Mouse (Mus musculus) testis, adult 2 months (tissue): ENCODE results near the gene Parg. TPM values are rescaled to one million over a fixed set of nuclear protein-coding genes. Genes with fewer than 3 reads are reported as not detected.

Experiments used
- H3K27ac ChIP-seq: fragments of 200-500 bp; 2 replicates; pipeline ENCODE4 v1.5.1; 2012; ENCODE audit warnings: low read depth, low read length; ENCODE audit not compliant: control insufficient read depth, insufficient read depth
- H3K27me3 ChIP-seq: fragments of 200-500 bp; 2 replicates; pipeline ENCODE4 v1.6.1; 2012; ENCODE audit warnings: mild to moderate bottlenecking, low read length, moderate library complexity; ENCODE audit not compliant: control insufficient read depth, insufficient read depth
- H3K36me3 ChIP-seq: fragments of 200-500 bp; 2 replicates; pipeline ENCODE4 v1.6.1; 2012; ENCODE audit warnings: mild to moderate bottlenecking, low read length; ENCODE audit not compliant: control insufficient read depth, insufficient read depth
- H3K4me1 ChIP-seq: fragments of 200-500 bp; 2 replicates; pipeline ENCODE4 v1.6.1; 2012; ENCODE audit warnings: low read length; ENCODE audit not compliant: control insufficient read depth, insufficient read depth
- H3K4me3 ChIP-seq: fragments of 200-500 bp; 2 replicates; pipeline ENCODE4 v1.5.1; 2012; ENCODE audit warnings: low read depth, mild to moderate bottlenecking, low read length, moderate library complexity, mixed read lengths; ENCODE audit not compliant: control insufficient read depth
- CTCF ChIP-seq: fragments of 200-500 bp; IDR thresholded peaks from 2 replicates; pipeline ENCODE4 v1.5.1; 2012; ENCODE audit warnings: low read depth, mild to moderate bottlenecking, inconsistent platforms, low read length, moderate library complexity; ENCODE audit not compliant: control insufficient read depth, insufficient read depth, insufficient replicate concordance
- POLR2A ChIP-seq: fragments of 200-500 bp; IDR thresholded peaks from 2 replicates; pipeline ENCODE4 v1.6.1; 2012; ENCODE audit warnings: low read depth, mild to moderate bottlenecking, inconsistent platforms, low read length, moderate library complexity; ENCODE audit not compliant: control insufficient read depth
- polyA plus RNA-seq: library from polyadenylated mRNA; depleted of rRNA; stranded (reverse); fragments of >200 nt; gene quantifications from 2 replicates; pipeline ENCODE4 v1.2.3, GENCODE M21; 2012

The Parg gene
- polyA plus RNA-seq, 1 experiment, result 7.6 TPM

DNA sequence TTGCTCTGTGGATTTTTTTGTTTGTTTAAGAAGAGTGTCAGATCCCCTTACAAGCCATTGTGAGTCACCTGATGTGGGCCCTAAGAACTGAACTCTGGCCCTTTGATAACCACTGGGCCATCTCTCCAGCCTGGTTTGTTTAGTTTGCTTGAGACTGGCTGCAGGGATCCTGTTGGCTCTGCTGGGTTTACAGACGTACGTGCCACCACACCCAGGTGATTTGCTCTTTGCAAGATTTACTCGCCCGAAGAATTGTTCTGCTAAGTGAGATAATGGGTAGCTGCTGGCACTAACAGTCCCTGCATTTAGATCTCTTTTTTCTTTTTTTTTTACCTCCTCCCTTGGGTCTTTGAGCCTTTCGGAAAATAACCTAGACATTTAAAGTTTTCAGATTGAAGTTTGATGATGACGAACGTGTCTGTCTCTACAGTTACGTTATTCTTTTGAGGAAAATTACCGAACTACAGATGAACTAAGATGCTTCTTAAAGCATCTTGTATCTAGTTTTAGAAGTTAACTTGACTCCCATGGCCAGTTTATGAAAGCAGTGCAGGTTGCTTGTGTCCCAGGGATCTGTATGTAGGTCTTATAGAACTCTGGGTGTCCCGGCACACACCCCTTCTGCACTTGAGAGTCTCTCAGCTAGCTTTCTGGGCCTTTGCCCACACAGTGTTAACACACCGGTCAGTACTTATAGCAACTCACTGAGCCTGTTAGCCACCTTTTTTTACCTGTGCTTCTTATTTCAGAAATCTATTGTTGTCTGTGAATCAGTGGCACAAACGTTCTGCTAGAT, 40.5 kb upstream of the Parg start:
- Histone ChIP-seq H3K4me1 (peaks cover 10% of the 10 kb centered on the region), H3K4me3 (no peak overlapping the region), H3K36me3 (no peaks in the 10 kb centered on the region), H3K27ac (no peak overlapping the region), H3K27me3 (no peaks in the 10 kb centered on the region)
- TF ChIP-seq CTCF (no peak), POLR2A (no peak)

- Histone ChIP-seq H3K4me3 (no peak overlapping the region), H3K27me3 (no peaks in the 10 kb centered on the region), H3K4me1 (peaks cover 10% of the 10 kb centered on the region), H3K36me3 (no peaks in the 10 kb centered on the region), H3K27ac (no peak overlapping the region)
- TF ChIP-seq CTCF, result no peak
- no peak for TF ChIP-seq POLR2A
These were observed 39.5 kb upstream of the Parg start for GRCm38 (mm10) chr14:32162231-32162630.

- no peaks in the 10 kb centered on the region for H3K27me3 ChIP-seq
- H3K27ac ChIP-seq, result no peak overlapping the region
- no peak for TF ChIP-seq POLR2A
- no peak for TF ChIP-seq CTCF
- no peak overlapping the region for H3K4me3 ChIP-seq
- H3K36me3 ChIP-seq, result no peaks in the 10 kb centered on the region
- peaks cover 10% of the 10 kb centered on the region for H3K4me1 ChIP-seq
These were observed 38.4 kb upstream of the Parg start for GRCm38 (mm10) chr14:32163203-32163888.

DNA sequence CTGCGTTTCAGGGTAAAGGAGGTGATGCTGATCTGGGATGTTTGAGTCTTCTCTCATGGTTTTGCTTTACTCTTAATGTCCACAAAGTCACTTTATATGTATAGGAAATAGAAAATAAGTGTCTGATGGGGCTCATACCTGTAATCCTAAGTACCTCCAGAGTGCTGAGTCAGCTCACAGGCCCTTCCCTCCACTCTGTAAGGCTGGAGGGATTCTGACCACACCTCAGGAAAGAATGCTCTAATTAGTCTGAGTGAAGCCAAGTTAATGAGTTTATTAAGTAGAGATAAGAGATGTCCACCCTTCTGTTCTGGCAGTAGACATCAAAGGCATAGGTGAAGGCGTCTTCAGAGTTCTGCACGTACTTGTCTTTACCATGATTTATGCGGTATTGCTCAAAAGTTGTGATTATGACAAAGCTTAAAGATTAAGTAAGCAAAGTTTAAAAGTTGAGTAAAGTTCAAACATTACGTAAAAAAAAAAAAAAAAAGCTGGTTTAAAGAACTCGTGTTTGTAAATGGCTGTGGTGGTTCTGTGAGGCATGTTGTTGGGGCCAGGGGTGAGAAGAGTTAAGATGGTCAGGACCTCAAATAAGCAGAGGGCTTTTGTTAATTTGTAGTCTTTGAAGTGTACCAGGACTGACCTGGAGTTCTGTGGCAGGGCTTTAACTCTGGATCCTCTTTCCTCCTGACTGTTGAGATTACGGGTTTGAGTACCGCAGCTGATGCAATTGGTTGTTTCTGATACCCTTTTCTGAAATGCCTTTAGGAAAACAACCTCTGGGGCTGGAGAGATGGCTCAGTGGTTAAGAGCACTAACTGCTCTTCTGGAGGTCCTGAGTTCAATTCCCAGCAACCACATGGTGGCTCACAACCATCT, 37.3 kb upstream of the Parg start:
- Histone ChIP-seq H3K4me1 (peaks cover 7% of the 10 kb centered on the region), H3K36me3 (no peaks in the 10 kb centered on the region), H3K4me3 (no peak overlapping the region; the same call in 1 of the 2 replicates), H3K27ac (no peak overlapping the region), H3K27me3 (no peaks in the 10 kb centered on the region)
- TF ChIP-seq CTCF, result no peak
- no peak for TF ChIP-seq POLR2A

- TF ChIP-seq CTCF, result no peak
- peak; percentile 77 for TF ChIP-seq POLR2A
- peak overlapping the region; percentile 54 for H3K27ac ChIP-seq
- H3K27me3 ChIP-seq, result no peaks in the 10 kb centered on the region
- peaks cover 7% of the 10 kb centered on the region for H3K4me1 ChIP-seq
- H3K4me3 ChIP-seq, result peak overlapping the region; percentile 86
- no peaks in the 10 kb centered on the region for H3K36me3 ChIP-seq
These were observed 36.3 kb upstream of the Parg start for GRCm38 (mm10) chr14:32165278-32166061.

GRCm38 (mm10) chr14:32166062-32166441, 35.7 kb upstream of the Parg start:
- H3K4me1 ChIP-seq, result peaks cover 3% of the 10 kb centered on the region
- H3K27me3 ChIP-seq, result no peaks in the 10 kb centered on the region
- H3K4me3 ChIP-seq, result peak overlapping the region; percentile 41; the same call in 1 of the 2 replicates
- TF ChIP-seq CTCF (no peak), POLR2A (no peak)
- H3K27ac ChIP-seq, result no peak overlapping the region
- no peaks in the 10 kb centered on the region for H3K36me3 ChIP-seq
